Mouse (Mus musculus) ovary, postnatal 36 days (tissue): ENCODE measurements at regions not wholly inside any gene's neighbourhood (a gene's known extent, or its start where the extent isn't known, plus 50 kb on each side); places are given as distances from the start of the nearest gene placed in this dataset.
"Not testable (repeated sequence)": the region's sequence is repeated elsewhere in the genome, so short reads cannot be mapped to it uniquely, and the experiment has no call there.

ENCODE experiments used
- DNase-seq: peaks from one replicate; pipeline ENCODE4 v3.0.0; 2022; ENCODE audit warnings: low spot score, mixed read lengths

- no peak for DNase-seq
These were observed 87.0 kb downstream of the Fam43a start for GRCm38 (mm10) chr16:30686536-30686935.

DNA sequence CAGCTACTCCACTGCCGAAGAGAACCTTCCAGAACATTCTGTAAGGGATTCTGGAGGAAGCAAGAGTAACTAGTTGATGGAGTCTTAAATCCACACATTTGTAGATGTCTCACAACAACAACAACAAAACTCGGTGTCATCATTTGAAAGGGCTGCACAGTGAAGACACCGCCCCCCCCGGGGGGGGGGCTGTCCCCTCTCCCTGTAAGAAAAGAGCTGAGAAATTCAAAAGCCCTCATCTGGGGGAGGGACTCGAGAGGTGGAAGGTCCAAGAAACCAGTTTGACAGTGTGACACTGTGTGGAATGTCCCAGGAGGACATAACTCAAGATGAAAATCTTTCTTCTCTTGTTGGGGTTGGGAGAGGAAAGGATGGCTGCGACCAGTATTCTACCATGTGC, 87.7 kb downstream of the Fam43a start:
- no peak for DNase-seq

DNA sequence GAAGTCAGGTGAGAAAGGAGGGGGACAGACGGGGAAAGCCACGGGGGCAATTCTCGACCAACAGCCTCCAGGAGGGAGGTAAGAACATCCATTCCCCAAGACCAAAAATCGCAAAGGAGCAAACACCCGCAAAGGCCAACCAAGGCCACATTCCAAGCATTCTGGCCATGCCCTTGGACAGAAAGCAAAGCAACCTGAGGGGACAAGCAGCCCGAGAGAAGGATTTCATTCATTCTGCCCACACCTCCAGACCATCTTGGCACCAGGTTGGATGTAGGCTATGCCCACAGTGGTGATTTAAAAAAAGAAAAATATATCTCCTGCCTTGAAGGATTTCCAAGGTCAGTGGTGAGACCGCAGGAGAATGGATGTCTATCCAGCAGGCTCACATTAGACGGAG, 88.2 kb downstream of the Fam43a start:
- no peak for DNase-seq

- no peak for DNase-seq
These were observed 91.0 kb downstream of the Fam43a start for GRCm38 (mm10) chr16:30690531-30690930.

DNA sequence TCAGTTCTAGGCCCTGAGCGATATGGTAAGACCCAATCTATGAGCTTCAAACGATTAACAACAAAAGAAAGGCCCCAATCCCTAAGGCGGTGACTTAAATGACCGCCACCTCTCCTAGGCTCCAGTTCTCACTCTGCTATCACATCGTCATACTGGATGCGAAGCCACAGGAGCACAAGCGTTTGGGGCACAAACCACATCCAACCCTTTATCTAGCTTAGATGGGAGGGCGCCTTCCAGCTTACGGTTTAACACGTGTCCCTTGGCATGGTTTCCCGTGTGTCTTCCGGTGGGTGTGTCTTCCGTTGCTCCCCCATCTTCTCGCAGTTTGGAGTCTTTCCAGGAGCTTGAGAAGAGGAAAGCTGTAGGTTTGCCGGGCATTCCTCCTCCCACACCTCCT, 92.4 kb downstream of the Fam43a start:
- DNase-seq, result no peak

GRCm38 (mm10) chr16:30692541-30693141, 93.1 kb downstream of the Fam43a start:
- no peak for DNase-seq

DNA sequence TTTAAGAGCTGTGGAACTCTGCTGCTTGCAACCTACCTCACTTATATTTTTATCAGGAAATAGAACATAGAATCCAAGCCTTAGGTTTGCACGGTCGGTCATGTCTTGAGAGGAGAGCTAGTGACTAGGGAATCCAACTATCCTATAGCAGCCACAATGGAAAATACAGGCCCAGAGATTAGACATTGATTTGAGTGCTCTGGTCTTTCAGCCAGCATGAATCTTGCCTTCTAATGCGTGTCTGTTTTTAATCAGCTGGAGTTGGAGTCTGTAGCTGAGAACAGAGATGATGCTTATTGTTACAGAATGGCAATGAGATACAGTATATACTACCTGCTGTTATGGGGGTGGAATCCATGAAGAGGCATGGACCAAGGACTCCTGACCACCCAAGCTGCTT, 93.7 kb downstream of the Fam43a start:
- no peak for DNase-seq

DNA sequence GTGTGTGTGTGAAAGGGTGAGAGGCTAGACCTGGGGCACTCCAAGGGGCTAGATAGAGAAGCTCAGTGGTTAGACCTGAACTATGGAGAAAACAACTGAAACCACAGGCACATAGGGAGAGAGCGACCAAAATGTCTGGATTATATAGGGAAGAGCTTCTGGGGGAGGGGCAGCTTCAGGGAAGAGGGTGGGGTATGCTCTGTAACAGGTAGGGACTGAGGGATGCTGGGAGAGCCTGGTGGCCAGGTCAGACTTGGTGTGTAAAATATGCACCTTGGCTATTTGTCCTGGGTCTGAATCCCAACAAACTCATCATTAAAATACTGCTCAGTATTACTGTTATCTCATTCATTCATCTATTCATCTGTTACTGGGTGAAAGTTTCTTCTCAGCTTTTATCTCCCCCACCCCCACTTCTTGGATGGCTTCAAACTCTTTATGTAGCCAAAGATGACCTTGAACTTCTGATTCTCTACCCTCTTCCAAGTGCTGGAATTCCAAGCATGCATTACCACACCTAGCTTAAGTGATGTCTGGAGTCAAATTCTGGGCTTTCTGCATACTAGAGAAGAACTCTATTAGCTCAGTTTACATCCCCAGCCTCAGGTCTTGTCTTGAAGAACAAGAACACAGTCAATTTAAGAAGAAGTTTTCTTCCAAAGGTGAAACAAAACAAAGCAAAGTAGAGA, 94.5 kb downstream of the Fam43a start:
- no peak for DNase-seq

DNA sequence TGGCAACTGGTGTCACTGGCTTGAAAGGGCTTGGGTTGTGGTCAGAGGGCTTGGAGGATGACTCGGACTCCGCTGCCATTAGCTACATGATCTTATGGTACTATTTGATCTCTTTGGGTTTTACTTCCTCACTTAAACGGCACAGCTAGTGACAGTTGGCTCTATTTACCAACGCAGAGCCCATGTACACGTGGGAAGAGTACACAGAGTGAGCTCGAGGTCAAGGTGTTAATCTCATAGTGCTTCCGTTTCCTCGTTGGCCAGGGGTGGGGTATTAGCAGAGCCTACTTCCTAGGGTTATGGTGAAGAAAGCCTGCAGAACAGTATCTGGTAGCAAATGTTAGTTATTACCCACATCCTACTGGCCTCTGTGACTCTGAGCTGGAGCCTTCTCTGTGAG, 96.2 kb downstream of the Fam43a start:
- DNase-seq, result no peak

- no peak for DNase-seq
These were observed 97.7 kb downstream of the Fam43a start for GRCm38 (mm10) chr16:30697209-30697608.

DNA sequence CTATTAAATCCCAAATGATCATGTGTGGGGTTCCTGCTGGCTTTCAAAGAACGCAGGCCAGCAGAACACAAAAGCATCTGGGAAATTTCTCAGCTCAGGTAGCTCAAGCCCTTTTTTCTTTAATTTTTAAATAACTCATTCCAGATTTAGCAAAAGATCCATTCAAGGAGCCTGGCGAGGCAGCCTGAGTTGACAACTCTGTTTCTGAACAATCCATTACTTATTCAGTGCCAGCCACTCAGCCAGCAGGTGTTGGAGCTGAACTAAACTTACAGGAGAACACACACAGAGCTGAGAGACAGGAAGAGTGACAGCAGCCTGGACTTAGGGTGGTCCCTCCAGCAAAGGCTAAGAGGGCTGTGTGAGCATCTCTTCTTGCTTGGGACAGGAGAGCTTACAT, 98.3 kb downstream of the Fam43a start:
- DNase-seq, result no peak

GRCm38 (mm10) chr16:30703831-30704230, 104.3 kb downstream of the Fam43a start:
- no peak for DNase-seq

- DNase-seq, result no peak
These were observed 110.0 kb downstream of the Fam43a start for GRCm38 (mm10) chr16:30709501-30709900.

GRCm38 (mm10) chr16:30709975-30710374, 110.5 kb downstream of the Fam43a start:
- DNase-seq, result no peak

GRCm38 (mm10) chr16:30712570-30712969, 113.0 kb downstream of the Fam43a start:
- DNase-seq, result no peak

GRCm38 (mm10) chr16:30717577-30717976, 118.1 kb downstream of the Fam43a start:
- DNase-seq, result not testable (repeated sequence)

DNA sequence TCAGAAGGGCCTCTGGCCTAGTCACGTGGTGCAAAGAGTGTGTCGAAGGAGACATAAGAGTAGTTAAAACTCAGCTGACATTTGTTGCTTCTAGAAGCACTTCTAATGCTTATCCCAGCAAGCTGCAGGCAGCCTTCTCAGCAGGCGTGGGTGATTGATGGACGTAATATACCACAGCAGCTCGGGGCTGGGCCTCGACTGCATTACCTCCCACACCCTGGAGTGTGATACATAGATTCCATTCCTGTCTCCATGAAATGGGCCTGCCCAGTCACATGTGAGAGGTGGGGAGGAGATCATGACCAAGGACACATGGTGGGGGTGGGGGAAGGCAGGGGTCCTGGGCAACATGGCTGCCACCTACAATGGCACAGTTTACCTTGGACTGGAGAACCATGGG, 121.3 kb downstream of the Fam43a start:
- no peak for DNase-seq

- no peak for DNase-seq
These were observed 121.7 kb downstream of the Fam43a start for GRCm38 (mm10) chr16:30721223-30721622.

- DNase-seq, result no peak
These were observed 122.8 kb downstream of the Fam43a start for GRCm38 (mm10) chr16:30722372-30722771.

GRCm38 (mm10) chr16:30724591-30724990, 125.1 kb downstream of the Fam43a start:
- DNase-seq, result no peak

- DNase-seq, result no peak
These were observed 133.4 kb downstream of the Fam43a start for GRCm38 (mm10) chr16:30732770-30733415.

GRCm38 (mm10) chr16:30733478-30733877, 134.0 kb downstream of the Fam43a start:
- no peak for DNase-seq

DNA sequence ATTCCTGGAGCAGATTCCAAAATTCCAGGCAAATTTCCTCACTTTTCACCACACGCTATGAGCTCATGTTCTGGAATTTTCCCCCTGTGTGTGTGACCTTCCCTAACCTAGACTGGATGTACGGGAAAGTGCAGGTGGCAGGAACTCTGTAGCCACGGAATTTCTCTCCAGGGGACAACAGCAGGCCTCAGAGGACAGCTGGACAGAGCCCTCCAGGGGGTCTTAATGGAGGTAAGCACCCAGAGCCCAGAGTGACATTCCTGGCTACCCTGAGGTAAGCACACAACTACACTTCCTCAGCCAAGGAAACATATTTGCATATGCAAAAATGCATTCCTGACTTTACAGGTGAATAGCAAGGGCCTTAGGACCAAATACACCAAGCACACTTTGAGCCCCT, 135.8 kb downstream of the Fam43a start:
- DNase-seq, result no peak

DNA sequence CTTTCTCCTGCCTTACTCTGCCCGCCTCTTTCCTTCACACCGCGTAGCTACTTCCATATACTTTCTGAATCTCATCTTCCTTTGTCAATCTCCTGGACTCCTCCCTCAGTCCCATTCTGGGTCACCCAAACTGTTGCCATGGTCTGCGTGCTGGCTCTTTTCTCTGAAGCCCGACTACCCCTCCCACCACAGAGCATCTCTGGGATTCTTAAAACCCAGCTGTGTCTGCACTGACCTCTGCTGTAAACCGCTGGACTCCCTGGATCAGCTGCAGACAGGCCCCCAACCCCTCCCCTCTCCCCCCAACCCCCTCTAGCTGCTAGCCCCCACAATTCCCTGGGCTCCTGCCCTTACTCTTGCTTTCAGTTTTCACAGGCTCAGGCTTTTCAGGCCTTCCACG, 136.4 kb downstream of the Fam43a start:
- DNase-seq, result no peak
